Mouse (Mus musculus) cerebellum, adult 2 months (tissue): ENCODE data around the gene Arpc1b.

ENCODE experiments used
- CTCF ChIP-seq: fragments of 200-500 bp; IDR thresholded peaks from 2 replicates; pipeline ENCODE4 v1.5.1; 2011; ENCODE audit warnings: low read depth, mild to moderate bottlenecking, control low read depth, low read length, moderate library complexity, borderline replicate concordance; ENCODE audit not compliant: insufficient read depth
- POLR2A ChIP-seq: fragments of 200-500 bp; IDR thresholded peaks from 2 replicates; pipeline ENCODE4 v1.6.1; 2011; ENCODE audit warnings: low read length, control low read depth, borderline replicate concordance; ENCODE audit not compliant: insufficient read depth

- no peak for TF ChIP-seq POLR2A
- no peak for TF ChIP-seq CTCF
Measured at GRCm38 (mm10) chr5:145129124-145129523, 15.1 kb downstream of the Arpc1b start.
